Mouse (Mus musculus): ENCODE measurements at regions not wholly inside any gene's neighbourhood (a gene's known extent, or its start where the extent isn't known, plus 50 kb on each side); places are given as distances from the start of the nearest gene placed in this dataset.

- no peaks in the 10 kb centered on the region for H3K4me1 ChIP-seq (ENCODE audit: control insufficient read depth, insufficient read depth, low read length)
- no peak overlapping the region for H3K4me3 ChIP-seq (ENCODE audit: insufficient read depth, low read depth, low read length)
- H3K9ac ChIP-seq (ENCODE audit: low read depth, low read length): no peak overlapping the region
- no peaks in the 10 kb centered on the region for H3K36me3 ChIP-seq (ENCODE audit: control insufficient read depth, insufficient read depth, low read length)
- DNase-seq (ENCODE audit: extremely low read depth, low read depth, low spot score): no peak
- no peaks in the 10 kb centered on the region for H3K27me3 ChIP-seq (ENCODE audit: control insufficient read depth, insufficient read depth, low read length)
- H3K27ac ChIP-seq (replicated peaks; ENCODE audit: insufficient read depth, low read depth, low read length): no peak overlapping the region
- TF ChIP-seq CTCF (IDR thresholded peaks at IDR 0.05; ENCODE audit: low read depth, low read length): no peak
- no peak for TF ChIP-seq POLR2A (IDR thresholded peaks at IDR 0.05; ENCODE audit: extremely low read depth, insufficient read depth, low read length)
- 49% methylated on average over 1 of the region's 1 CpGs for WGBS
- no peaks in the 10 kb centered on the region for H3K79me2 ChIP-seq (ENCODE audit: control insufficient read depth, insufficient read depth, low read length)
These were observed 64.0 kb upstream of the Adgra3 start for GRCm38 (mm10) chr5:50122829-50123241.

GRCm38 (mm10) chr5:50119860-50120259, 61.1 kb upstream of the Adgra3 start:
- 45% methylated on average over 1 of the region's 1 CpGs for WGBS
- TF ChIP-seq POLR2A (IDR thresholded peaks at IDR 0.05; ENCODE audit: extremely low read depth, insufficient read depth, low read length): no peak
- no peak for TF ChIP-seq CTCF (IDR thresholded peaks at IDR 0.05; ENCODE audit: low read depth, low read length)

More at GRCm38 (mm10) chr5:50119860-50120259, 61.1 kb upstream of the Adgra3 start:
- H3K9ac ChIP-seq (ENCODE audit: low read depth, low read length): no peak overlapping the region
- H3K36me3 ChIP-seq (ENCODE audit: control insufficient read depth, insufficient read depth, low read length): no peaks in the 10 kb centered on the region
- no peak overlapping the region for H3K4me3 ChIP-seq (ENCODE audit: insufficient read depth, low read depth, low read length)
- no peaks in the 10 kb centered on the region for H3K4me1 ChIP-seq (ENCODE audit: control insufficient read depth, insufficient read depth, low read length)
- no peak for DNase-seq (ENCODE audit: extremely low read depth, low read depth, low spot score)
- no peak overlapping the region for H3K27ac ChIP-seq (replicated peaks; ENCODE audit: insufficient read depth, low read depth, low read length)
- no peaks in the 10 kb centered on the region for H3K27me3 ChIP-seq (ENCODE audit: control insufficient read depth, insufficient read depth, low read length)
- no peaks in the 10 kb centered on the region for H3K79me2 ChIP-seq (ENCODE audit: control insufficient read depth, insufficient read depth, low read length)

All from liver, adult 2 months (tissue).